Mouse (Mus musculus) lung, postnatal 0 days (tissue): ENCODE data around the gene Gm29776. TPM values are rescaled to one million over a fixed set of nuclear protein-coding genes. Genes with fewer than 3 reads are reported as not detected.

Source experiments
- ATAC-seq: fragments of 200-750 bp; cut with Nextera tagmentation; 2 replicates; pipeline ENCODE4 v1.8.0; 2017; ENCODE audit warnings: moderate library complexity
- DNase-seq: peaks from one replicate; pipeline ENCODE4 v3.0.0-alpha.2; 2016; ENCODE audit warnings: low spot score
- H3K27ac ChIP-seq: fragments of 300-500 bp; sonication (generic); 2 replicates; pipeline ENCODE4 v1.5.1; 2014; ENCODE audit warnings: antibody characterized with exemption, mild to moderate bottlenecking, low read length, mixed read lengths
- H3K27me3 ChIP-seq: fragments of 300-500 bp; sonication (generic); replicated peaks from 2 replicates; pipeline ENCODE4 v1.6.1; 2014; ENCODE audit warnings: low read length, mixed read lengths; ENCODE audit not compliant: insufficient read depth
- H3K36me3 ChIP-seq: fragments of 300-500 bp; sonication (generic); 2 replicates; pipeline ENCODE4 v1.6.1; 2014; ENCODE audit warnings: low read length, mixed read lengths; ENCODE audit not compliant: insufficient read depth
- H3K4me1 ChIP-seq: fragments of 300-500 bp; sonication (generic); 2 replicates; pipeline ENCODE4 v1.6.1; 2014; ENCODE audit warnings: antibody characterized with exemption, low read depth, low read length, mixed read lengths; ENCODE audit not compliant: insufficient read depth
- H3K4me2 ChIP-seq: fragments of 300-500 bp; sonication (generic); replicated peaks from 2 replicates; pipeline ENCODE4 v1.6.1; 2014; ENCODE audit warnings: low read depth, mild to moderate bottlenecking, low read length, moderate library complexity, mixed read lengths
- H3K4me3 ChIP-seq: fragments of 300-500 bp; sonication (generic); 2 replicates; pipeline ENCODE4 v1.5.1; 2014; ENCODE audit warnings: low read depth, low read length
- H3K9ac ChIP-seq: fragments of 300-500 bp; sonication (generic); replicated peaks from 2 replicates; pipeline ENCODE4 v1.6.1; 2014; ENCODE audit warnings: low read depth, mild to moderate bottlenecking
- H3K9me3 ChIP-seq: fragments of 300-500 bp; sonication (generic); 2 replicates; pipeline ENCODE4 v1.6.1; 2016; ENCODE audit warnings: low read length, mixed read lengths
- CTCF ChIP-seq: IDR thresholded peaks from 2 replicates; pipeline ENCODE4 v1.5.1; 2016; ENCODE audit warnings: antibody characterized with exemption, mild to moderate bottlenecking
- EP300 ChIP-seq: IDR thresholded peaks from 2 replicates; pipeline ENCODE4 v1.6.1; 2016; ENCODE audit warnings: antibody characterized with exemption, mild to moderate bottlenecking, control low read depth
- WGBS: fragments of 180-500 bp; shearing (Covaris S2); extraction: QIAGEN DNeasy Blood & Tissue Kit; methylation state at CpG from one replicate; pipeline ENCODE4 v1.1.7; 2014; 5-methylcytosine and 5-hydroxymethylcytosine counted together
- polyA plus RNA-seq: library from polyadenylated mRNA; unstranded; fragments of >200 nt; fragmentation: Nextera tagmentation; extraction: Ambion mirVana; gene quantifications from 2 replicates; pipeline ENCODE4 v1.2.1, GENCODE M21; 2015

Gene Gm29776
- polyA plus RNA-seq, 1 experiment from 2014 or later: 0.25 TPM

DNA sequence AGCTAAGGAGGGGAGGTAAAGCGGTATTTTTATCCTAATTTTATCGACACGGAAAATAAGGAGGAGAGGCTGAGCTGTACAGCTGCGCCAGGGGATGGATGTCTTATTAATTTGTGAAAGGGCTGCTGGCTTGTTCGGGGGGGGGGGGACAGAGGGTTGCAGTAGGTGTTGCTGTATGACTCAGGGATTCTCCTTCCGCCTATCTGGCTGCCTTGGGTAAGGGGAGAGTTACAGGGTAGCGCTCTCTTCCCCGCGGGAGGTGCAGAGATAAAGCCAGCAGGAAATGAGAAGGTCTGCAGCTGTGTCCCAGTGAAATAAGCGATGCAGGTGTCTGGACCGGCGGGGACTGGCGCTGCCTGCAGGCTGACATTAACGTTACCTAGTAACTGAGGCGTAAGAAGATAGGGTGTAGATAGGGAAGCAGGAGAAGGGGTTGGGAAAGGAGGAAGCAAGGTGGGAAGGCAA, 16.0 kb upstream of the Gm29776 start:
- H3K9me3 ChIP-seq: no peaks in the 10 kb centered on the region
- no peak overlapping the region for H3K27ac ChIP-seq
- no peaks in the 10 kb centered on the region for H3K36me3 ChIP-seq
- no peak for ATAC-seq
- H3K4me1 ChIP-seq: no peaks in the 10 kb centered on the region
- WGBS: 4% methylated on average over 15 of the region's 15 CpGs
- H3K4me2 ChIP-seq: peak overlapping the region; percentile 59
- H3K4me3 ChIP-seq: peak overlapping the region; percentile 31
- no peaks in the 10 kb centered on the region for H3K27me3 ChIP-seq
- no peak for DNase-seq
- no peak overlapping the region for H3K9ac ChIP-seq
- no peak for TF ChIP-seq EP300
- no peak for TF ChIP-seq CTCF

GRCm38 (mm10) chr14:54714121-54714520, 15.5 kb upstream of the Gm29776 start:
- H3K4me2 ChIP-seq: peak overlapping the region; percentile 59
- no peak overlapping the region for H3K27ac ChIP-seq
- WGBS: 1% methylated on average over 13 of the region's 13 CpGs
- no peaks in the 10 kb centered on the region for H3K9me3 ChIP-seq
- peak; percentile 85 for DNase-seq
- TF ChIP-seq EP300 (no peak), CTCF (peak; percentile 84)
- no peaks in the 10 kb centered on the region for H3K27me3 ChIP-seq
- ATAC-seq: peak; percentile 40
- H3K36me3 ChIP-seq: no peaks in the 10 kb centered on the region
- H3K9ac ChIP-seq: no peak overlapping the region
- no peaks in the 10 kb centered on the region for H3K4me1 ChIP-seq
- peak overlapping the region; percentile 31 for H3K4me3 ChIP-seq

- 0 out of 2 replicates have a peak, but pooled peaks have one; percentile 23 for ATAC-seq
- H3K9ac ChIP-seq: no peak overlapping the region
Measured at GRCm38 (mm10) chr14:54712861-54713260, 14.2 kb upstream of the Gm29776 start.

GRCm38 (mm10) chr14:54712074-54712473, 13.4 kb upstream of the Gm29776 start, which contains the start of gene Cebpe:
Gene Cebpe, minus strand, starts transcription at chr14:54712174.
- Histone ChIP-seq H3K27me3 (no peaks in the 10 kb centered on the region), H3K36me3 (no peaks in the 10 kb centered on the region), H3K27ac (no peak within 1 kb of the TSS), H3K9me3 (no peaks in the 10 kb centered on the region), H3K4me2 (no peak within 1 kb of the TSS), H3K4me1 (no peaks in the 10 kb centered on the region), H3K9ac (no peak within 1 kb of the TSS), H3K4me3 (no peak within 1 kb of the TSS)
- DNase-seq (no peak), ATAC-seq (no peak)
- 79% methylated on average over 7 of the region's 7 CpGs for WGBS
- TF ChIP-seq CTCF (no peak), EP300 (no peak)

More at GRCm38 (mm10) chr14:54712861-54713260, 14.2 kb upstream of the Gm29776 start:
- no peak for DNase-seq
- TF ChIP-seq EP300 (no peak), CTCF (no peak)
- Histone ChIP-seq H3K4me2 (no peak overlapping the region), H3K4me1 (no peaks in the 10 kb centered on the region), H3K9me3 (no peaks in the 10 kb centered on the region), H3K36me3 (no peaks in the 10 kb centered on the region), H3K27me3 (no peaks in the 10 kb centered on the region), H3K4me3 (no peak overlapping the region), H3K27ac (no peak overlapping the region)
- 49% methylated on average over 8 of the region's 8 CpGs for WGBS

DNA sequence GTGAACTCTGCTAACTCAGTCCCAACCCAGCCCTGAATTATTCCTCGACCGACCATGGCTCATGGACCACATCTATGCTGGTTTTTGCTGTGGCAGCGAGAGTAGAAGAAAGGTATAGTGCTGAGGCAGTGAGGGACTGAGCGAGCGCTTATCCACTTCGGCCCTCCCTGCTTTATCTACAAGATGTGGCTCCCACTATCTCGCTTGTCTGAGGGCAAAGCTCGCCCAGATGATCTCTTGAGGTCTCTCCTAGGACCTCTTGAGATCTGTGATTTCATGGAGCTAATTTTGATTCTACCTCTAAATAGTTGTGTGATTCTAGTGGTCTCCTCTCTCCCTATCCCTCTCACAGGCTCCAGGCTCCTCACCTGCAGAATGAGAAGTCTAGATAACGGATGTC, 10.4 kb upstream of the Gm29776 start:
- Histone ChIP-seq H3K9me3 (no peaks in the 10 kb centered on the region), H3K27ac (no peak overlapping the region), H3K4me2 (no peak overlapping the region), H3K4me1 (no peaks in the 10 kb centered on the region), H3K36me3 (no peaks in the 10 kb centered on the region), H3K4me3 (no peak overlapping the region), H3K9ac (no peak overlapping the region), H3K27me3 (no peaks in the 10 kb centered on the region)
- no peak for TF ChIP-seq EP300
- no peak for TF ChIP-seq CTCF
- ATAC-seq: no peak
- DNase-seq: no peak
- WGBS: 77% methylated on average over 9 of the region's 9 CpGs

GRCm38 (mm10) chr14:54706589-54707320, 8.1 kb upstream of the Gm29776 start:
- ATAC-seq (no peak), DNase-seq (no peak)
- Histone ChIP-seq H3K4me1 (no peaks in the 10 kb centered on the region), H3K4me3 (no peak overlapping the region), H3K27ac (no peak overlapping the region), H3K36me3 (no peaks in the 10 kb centered on the region), H3K9ac (no peak overlapping the region), H3K27me3 (no peaks in the 10 kb centered on the region; the same call in 1 of the 2 replicates), H3K9me3 (no peaks in the 10 kb centered on the region), H3K4me2 (no peak overlapping the region)
- no peak for TF ChIP-seq EP300
- TF ChIP-seq CTCF: no peak
- WGBS: 44% methylated on average over 17 of the region's 17 CpGs
